Mouse (Mus musculus): ENCODE measurements around the gene Npff.

The Npff gene

DNA sequence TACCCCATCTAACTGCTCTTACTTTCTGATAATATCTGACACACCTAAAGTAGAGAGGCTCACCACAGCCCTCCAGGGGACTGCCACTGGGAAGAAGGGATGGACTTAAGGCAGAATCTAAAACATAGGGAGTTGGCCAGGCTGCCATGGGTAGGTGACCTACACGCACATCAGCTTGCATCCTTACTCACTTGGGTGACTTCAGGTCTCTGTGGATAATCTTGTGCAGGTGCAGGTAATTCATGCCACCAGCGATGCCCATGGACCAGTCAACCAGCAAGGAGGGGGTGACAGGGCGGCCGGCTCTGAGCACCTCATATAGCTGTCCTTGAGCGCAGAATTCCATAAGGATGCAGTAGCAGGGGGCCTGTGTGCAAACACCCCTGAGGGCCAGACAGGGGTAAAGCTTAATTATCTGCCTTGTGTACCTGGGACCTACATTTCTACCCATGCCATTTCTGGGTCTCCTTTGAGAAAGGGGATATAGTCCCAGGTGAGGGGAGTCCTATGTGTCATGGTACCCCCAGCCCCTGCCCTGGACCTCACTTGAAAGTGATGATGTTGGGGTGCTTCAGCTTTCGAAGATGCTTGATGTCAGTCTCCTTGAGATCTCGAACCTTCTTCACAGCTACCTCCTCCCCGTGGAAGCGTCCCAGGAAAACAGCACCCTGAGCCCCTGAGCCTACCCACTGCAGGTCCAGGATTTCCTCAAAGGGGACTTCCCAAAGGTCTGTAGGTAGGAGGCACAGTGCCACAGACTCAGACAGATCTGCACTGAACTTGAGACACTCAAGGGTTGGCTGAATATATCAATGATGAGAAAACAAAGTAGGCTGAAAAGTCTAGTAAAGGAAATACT is 20.6 kb downstream of the Npff start:
- DNase-seq = peak; percentile 10

DNA sequence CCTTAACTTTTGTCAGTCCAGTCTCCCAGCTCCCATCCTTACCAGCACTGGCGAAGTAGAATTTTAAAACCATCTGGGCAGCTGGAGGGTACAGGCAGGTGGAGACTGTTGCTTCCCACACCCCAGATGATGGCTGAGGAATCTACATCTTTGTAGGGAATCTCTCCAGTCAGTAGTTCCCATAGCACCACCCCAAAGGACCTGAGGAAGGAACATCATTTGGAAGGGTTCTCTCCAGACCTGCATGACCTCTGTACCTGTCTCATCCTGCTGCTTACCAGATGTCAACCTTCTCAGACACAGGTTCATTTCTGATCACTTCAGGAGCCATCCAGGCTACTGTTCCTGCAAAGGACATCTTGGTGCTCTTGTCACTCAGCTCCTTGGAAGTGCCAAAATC is 21.3 kb downstream of the Npff start, which contains the start of gene Gm10337:
Gene Gm10337, plus strand, starts transcription at position 276 of the 400 bp plus-strand sequence.
- no peak for DNase-seq

DNA sequence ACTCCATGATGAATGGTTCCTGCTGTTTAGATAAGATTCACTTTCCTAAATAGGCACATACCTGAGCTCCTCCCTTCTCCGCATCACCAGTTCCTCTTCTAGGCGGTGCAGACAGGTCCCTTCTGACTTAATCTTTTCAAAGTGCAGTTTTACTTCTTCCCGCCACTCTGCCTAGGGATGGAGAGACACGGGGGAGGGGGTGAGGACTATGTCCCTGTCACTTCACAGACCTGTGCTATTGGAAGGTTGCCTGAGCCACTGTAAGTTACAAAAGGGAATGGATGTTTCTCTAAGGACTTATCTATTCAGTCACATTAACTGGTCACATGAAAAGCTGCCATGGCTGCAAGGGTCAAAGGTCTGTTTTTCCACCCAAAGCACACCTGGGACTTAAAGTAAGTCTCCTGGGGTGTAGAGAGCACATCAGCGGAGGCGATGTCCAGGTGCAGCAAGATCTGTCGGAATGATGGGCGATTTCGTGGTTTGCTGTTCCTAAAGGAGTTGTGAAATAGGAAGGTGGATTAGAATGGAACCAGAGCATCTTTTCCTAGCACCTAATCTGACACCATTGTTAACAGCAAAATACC is 22.4 kb downstream of the Npff start:
- DNase-seq = peak; percentile 4

DNA sequence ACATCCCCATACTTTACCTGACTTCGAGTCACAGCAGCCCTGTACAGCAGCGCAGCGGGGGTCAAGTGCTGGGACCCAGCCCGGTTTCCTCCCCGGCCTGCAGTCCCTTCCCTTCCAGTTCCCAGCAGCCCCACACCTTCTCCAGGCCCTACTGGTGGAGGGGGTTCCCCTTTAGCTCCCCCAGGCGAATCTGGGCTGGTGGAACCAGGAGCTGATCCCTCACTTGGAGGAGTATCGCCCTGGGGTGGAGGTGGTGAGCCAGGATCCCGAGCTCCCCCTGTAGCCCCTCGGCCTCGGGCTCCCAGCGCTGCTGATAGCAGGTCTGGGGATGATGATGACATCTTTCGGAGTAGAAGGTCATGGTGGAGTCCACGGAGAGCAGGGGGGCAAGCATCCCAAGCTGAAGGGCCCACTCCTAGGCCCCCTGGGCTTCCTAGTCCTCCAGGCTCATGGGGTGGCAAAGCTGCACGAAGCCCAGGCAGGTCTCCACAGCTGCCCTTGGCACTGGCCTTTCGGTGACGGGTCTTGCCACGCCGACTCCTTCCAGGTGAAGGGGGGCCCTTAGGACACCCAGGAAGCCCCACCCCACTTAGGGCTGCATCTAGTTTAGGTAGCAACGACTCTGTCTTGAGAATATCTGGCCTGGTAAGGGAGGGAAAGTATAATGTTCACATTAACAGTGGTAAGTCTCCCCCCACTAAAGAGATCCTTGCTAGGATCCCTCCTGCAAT is 23.5 kb downstream of the Npff start:
- no peak for DNase-seq

DNA sequence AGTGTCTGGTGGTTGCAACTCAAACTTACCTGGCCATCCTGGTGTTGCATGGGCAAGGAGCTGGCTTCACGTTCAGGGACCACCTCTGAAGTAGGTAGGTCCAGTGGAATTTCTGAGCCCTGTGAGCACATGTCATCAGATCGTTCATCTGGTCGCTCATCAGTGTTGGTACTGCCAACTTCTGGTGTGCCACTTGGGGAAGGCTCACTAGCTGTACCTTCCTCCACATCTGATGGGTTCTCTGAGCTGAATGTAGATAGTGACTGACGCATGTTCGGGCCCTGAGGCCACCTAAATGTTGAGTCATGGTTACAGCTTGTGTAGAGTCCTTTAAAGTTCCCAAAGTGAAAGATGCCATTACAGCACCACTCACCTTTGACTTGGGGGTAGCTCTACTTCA is 24.3 kb downstream of the Npff start:
- DNase-seq = no peak

DNA sequence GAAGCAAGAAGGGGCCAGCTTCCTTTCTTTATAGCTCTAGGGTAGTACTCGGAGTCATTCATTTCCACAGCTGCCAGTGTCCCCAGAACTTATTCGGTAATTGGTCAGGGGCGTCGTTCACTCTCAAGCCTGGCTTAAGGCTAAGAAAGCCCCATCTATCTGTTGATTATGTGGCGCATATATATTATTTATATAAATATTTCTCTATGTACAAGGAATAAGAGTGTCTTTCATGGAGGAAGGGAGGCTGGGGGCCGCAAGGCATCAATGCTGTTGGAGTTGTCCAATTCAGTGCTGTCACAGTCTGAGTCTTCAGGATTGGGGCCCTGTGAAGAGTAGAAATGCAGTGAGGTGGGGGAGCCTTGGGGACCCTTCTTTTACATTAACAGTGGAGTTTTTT is 24.9 kb downstream of the Npff start:
- DNase-seq = no peak

DNA sequence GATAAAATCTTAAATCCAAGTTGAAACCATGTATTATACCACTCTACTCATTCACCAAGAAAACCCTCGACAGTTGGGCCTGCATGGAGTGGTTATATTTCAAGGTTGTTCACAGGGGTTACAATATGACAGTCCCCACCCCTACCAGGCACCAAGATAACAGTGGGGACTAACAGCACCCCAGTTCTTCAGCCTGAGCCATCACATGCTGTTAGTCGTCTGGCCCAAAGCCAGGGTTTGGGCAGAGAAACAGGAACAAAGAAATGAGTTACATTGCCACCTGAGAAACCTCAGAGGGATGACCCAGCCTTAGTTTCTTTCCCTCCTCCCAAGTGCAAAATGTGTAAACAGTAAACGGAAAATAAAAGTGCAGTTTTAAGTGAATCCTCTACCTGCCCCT is 25.4 kb downstream of the Npff start:
- DNase-seq = no peak

DNA sequence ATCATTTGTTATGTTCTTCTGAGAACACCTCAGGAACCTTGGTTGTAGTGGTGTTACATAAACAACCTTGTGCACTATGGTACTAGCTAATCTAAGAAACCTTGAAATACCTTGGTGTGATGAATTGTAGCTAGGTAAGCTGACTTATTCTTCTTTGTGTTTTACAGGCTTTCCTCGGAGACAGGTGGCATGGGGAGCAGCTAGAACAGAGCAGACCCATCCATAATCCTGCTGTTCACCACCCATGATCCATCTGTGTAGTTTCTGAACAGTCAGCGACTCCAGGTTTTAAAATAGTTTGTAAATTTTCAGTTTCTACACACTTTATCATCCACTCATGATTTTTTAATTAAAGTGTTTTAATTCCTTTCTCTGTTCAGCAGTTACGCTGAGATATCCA is 26.4 kb downstream of the Npff start:
- no peak for DNase-seq

DNA sequence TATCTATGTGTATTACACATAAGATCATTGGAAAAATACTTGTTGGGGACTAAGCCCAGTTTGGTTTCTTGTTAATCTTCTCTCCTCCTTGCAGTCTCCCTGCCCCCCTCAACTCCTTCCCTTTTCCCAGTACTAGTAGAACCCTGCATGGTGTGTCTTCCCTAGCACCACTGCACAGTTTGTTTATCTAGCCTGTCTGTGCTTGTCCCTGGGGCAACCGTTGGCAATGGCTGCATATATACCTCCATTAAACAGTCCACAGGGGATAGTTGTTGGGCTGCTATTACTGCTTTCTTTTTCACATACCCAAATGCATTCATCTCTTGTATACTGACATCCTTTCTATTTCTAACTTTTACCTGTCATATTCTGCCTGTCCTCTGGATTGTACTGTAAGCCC is 37.1 kb downstream of the Npff start:
- DNase-seq = no peak

DNA sequence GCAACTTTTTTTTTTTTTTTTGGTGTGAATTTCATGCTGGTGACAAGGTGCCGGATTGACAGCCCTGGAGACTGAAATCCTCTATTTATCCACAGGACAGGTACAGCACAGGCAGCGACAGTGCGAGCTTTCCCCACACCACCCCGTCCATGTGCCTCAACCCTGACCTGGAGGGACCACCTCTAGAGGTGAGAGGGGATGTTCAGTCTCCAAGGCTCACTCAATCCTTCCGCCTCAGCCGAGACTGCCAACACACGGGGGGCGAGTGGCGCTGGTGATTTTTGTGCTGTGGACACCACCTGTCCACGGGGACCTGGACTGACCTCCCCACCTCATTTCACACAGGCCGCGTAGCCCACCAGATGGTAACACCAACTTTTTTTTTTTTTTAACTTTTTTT is 38.9 kb downstream of the Npff start:
- DNase-seq = no peak

DNA sequence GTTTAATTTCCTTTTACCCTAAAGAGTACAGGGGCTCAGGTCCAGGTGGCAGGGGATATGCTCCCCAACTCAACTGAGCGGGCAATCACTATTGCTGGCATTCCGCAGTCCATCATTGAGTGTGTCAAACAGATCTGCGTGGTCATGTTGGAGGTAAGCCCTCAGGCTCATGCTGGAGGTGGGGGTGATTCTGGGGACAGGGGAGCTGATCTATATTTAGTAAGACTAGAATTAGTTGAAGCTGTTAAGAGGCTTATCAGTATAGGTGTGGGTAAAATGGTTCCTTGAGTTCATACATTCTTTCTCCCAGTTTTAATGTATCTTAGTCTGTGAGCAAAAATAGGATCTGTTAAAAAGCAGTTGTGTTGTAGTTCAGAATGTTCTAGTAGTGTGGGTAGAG is 41.6 kb downstream of the Npff start:
- no peak for DNase-seq

DNA sequence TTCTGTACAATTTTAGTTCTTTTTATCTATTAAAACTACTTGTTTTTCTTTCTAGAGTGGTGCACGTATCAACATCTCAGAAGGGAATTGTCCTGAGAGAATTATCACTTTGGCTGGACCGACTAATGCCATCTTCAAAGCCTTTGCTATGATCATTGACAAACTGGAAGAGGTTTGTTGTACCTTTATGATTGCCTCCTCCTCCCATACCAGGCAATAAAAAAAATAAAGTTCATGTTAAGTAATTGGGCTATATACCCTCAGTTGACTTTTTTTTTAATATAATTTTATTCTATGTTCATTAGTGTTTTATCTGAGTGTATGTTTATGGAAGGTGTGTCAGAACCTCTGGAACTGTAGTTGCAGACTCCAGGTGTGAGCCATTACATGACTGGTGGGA is 50.2 kb downstream of the Npff start:
- DNase-seq = no peak

Measured in cerebellum, adult 8-10 months (tissue).